Mouse (Mus musculus) E14TG2a.4 (cell line): ENCODE data around the gene Igll1.

Source experiments
- CTCF ChIP-seq: conservative IDR thresholded peaks from 2 replicates; pipeline ENCODE4 v1.5.1; 2014; ENCODE audit warnings: low read length
- NANOG ChIP-seq: IDR thresholded peaks from 2 replicates; pipeline ENCODE4 v1.6.1; 2014; ENCODE audit warnings: borderline replicate concordance, low read length, mixed read lengths

DNA sequence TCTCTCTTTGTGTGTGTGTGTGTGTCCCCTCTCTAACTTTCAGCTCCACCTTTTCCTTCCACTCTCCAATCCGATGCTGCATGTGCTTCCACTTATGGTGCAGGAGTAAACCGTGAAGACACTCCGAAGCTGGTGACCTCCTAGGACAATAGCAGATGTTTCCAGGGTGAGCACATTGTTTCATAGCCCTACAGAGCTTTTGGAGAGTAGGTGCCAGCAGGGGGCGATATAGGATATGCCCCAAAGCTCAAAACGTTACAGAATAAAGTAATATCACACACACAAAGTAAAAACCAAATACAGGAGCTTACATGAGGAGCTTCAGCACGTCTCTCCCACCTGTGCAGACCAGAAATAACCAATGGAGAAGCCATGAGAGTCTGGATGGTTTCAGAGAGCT lies 8.9 kb downstream of the Igll1 start:
- TF ChIP-seq CTCF (peak; percentile 74), NANOG (no peak)
